Mouse (Mus musculus) liver, embryonic 13.5 days (tissue): ENCODE measurements around the gene Gpr141. TPM values are rescaled to one million over a fixed set of nuclear protein-coding genes. Genes with fewer than 3 reads are reported as not detected.

Experiments used
- ATAC-seq: fragments of 200-750 bp; cut with Nextera tagmentation; 2 replicates; pipeline ENCODE4 v1.8.0; 2017; ENCODE audit warnings: low read depth, mild to moderate bottlenecking, moderate number of reproducible peaks, moderate library complexity
- DNase-seq: peaks from one replicate; pipeline ENCODE4 v3.0.0; 2022
- H3K27ac ChIP-seq: fragments of 300-500 bp; sonication (generic); 2 replicates; pipeline ENCODE4 v1.5.1; 2015; ENCODE audit warnings: moderate library complexity, mild to moderate bottlenecking, inconsistent platforms
- H3K27me3 ChIP-seq: fragments of 300-500 bp; sonication (generic); 2 replicates; pipeline ENCODE4 v1.6.1; 2015; ENCODE audit warnings: mild to moderate bottlenecking, inconsistent platforms
- H3K36me3 ChIP-seq: fragments of 300-500 bp; sonication (generic); 2 replicates; pipeline ENCODE4 v1.6.1; 2015; ENCODE audit warnings: mild to moderate bottlenecking, inconsistent platforms
- H3K4me1 ChIP-seq: fragments of 300-500 bp; sonication (generic); replicated peaks from 2 replicates; pipeline ENCODE4 v1.6.1; 2015; ENCODE audit warnings: inconsistent platforms
- H3K4me2 ChIP-seq: fragments of 300-500 bp; sonication (generic); 2 replicates; pipeline ENCODE4 v1.6.1; 2015; ENCODE audit warnings: inconsistent platforms, mild to moderate bottlenecking, moderate library complexity
- H3K4me3 ChIP-seq: fragments of 300-500 bp; sonication (generic); replicated peaks from 2 replicates; pipeline ENCODE4 v1.5.1; 2015; ENCODE audit warnings: mild to moderate bottlenecking, inconsistent platforms
- H3K9ac ChIP-seq: fragments of 300-500 bp; sonication (generic); 2 replicates; pipeline ENCODE4 v1.6.1; 2015; ENCODE audit warnings: mild to moderate bottlenecking, inconsistent platforms
- H3K9me3 ChIP-seq: fragments of 300-500 bp; sonication (generic); replicated peaks from 2 replicates; pipeline ENCODE4 v1.6.1; 2016; ENCODE audit warnings: inconsistent platforms
- WGBS: fragments of 180-500 bp; shearing (Covaris S2); methylation state at CpG from one replicate; pipeline ENCODE4 v1.1.7; 2015; ENCODE audit not compliant: insufficient replicate concordance; 5-methylcytosine and 5-hydroxymethylcytosine counted together
- polyA plus RNA-seq: library from polyadenylated mRNA; unstranded; fragments of >200 nt; fragmentation: Nextera tagmentation; extraction: Ambion mirVana; gene quantifications from 2 replicates; pipeline ENCODE4 v1.2.1, GENCODE M21; 2015

Gene Gpr141
- polyA plus RNA-seq, 1 experiment from 2014 or later = 1.3 TPM

DNA sequence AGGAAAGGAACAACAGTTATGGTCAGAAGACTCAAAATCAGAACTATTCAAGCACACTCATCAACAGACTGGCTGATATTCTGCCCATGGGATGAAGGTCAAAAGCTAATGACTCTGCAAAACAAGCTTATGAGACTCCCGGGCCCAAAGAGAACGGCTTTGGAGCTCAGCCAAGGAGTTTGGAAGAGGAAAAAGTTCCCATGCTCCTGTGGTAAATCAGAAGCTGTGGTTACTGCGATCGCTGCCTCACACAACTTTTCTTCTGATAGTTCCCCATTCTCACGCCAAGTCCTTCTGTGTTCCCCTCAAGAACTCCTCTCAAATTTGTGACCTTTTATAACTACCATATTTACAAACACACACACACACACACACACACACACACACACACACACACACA, 105.1 kb downstream of the Gpr141 start:
- H3K4me3 ChIP-seq = no peak overlapping the region
- 34% methylated on average over 5 of the region's 5 CpGs for WGBS
- DNase-seq = no peak
- H3K4me1 ChIP-seq = no peaks in the 10 kb centered on the region
- no peak overlapping the region for H3K9ac ChIP-seq
- H3K27ac ChIP-seq = no peak overlapping the region
- H3K9me3 ChIP-seq = no peaks in the 10 kb centered on the region
- no peaks in the 10 kb centered on the region for H3K27me3 ChIP-seq
- ATAC-seq = no peak
- no peak overlapping the region for H3K4me2 ChIP-seq
- no peaks in the 10 kb centered on the region for H3K36me3 ChIP-seq

DNA sequence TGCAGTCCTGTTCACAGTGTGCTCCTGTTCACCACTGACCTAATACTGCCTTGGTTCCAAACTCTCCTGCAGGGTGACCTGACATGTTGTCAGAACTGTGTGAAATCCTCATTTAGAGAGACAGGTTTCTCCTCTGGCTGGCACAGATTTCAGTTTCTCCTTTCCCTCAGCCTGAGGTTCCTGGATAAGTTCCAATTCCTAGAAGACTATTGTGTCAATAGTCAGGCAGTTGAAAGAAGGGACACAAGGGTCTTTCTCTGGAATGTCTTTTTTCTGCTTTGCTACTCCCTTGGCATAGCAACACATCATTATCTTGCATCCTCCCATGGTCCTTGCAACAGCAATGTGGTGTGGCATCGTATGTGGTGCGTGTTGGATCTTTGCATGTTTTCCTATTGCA, 106.9 kb downstream of the Gpr141 start:
- no peaks in the 10 kb centered on the region for H3K4me1 ChIP-seq

DNA sequence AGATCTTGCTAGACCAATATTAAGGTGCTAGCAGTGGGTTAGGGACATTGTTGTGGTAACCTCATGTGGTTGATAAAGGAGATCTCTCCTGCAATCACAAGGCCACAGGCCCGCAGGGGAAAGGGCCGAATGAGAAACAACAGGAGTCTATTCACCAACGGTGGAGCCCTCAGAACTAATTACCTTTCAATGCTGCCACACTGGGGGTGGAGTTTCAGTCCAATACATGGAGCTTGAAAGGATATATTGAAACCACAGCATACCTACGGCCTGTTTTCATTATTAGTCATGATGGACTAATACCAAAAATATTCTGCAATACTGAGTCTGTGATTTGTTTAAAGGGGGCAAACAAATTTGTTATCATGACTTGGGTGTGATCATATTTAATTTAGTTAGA, 120.3 kb downstream of the Gpr141 start:
- H3K9me3 ChIP-seq = no peaks in the 10 kb centered on the region
- WGBS = 27% methylated on average over 4 of the region's 4 CpGs
- no peak overlapping the region for H3K4me3 ChIP-seq
- H3K27me3 ChIP-seq = no peaks in the 10 kb centered on the region
- H3K4me2 ChIP-seq = no peak overlapping the region
- DNase-seq = no peak
- ATAC-seq = no peak
- no peak overlapping the region for H3K9ac ChIP-seq
- no peaks in the 10 kb centered on the region for H3K4me1 ChIP-seq
- no peaks in the 10 kb centered on the region for H3K36me3 ChIP-seq
- no peak overlapping the region for H3K27ac ChIP-seq

More for the DNA sequence above, 106.9 kb downstream of the Gpr141 start:
- no peaks in the 10 kb centered on the region for H3K9me3 ChIP-seq
- DNase-seq (no peak), ATAC-seq (no peak)
- no peaks in the 10 kb centered on the region for H3K36me3 ChIP-seq
- no peak overlapping the region for H3K27ac ChIP-seq
- no peak overlapping the region for H3K9ac ChIP-seq
- 64% methylated on average over 2 of the region's 2 CpGs for WGBS
- no peak overlapping the region for H3K4me3 ChIP-seq
- no peaks in the 10 kb centered on the region for H3K27me3 ChIP-seq
- no peak overlapping the region for H3K4me2 ChIP-seq

DNA sequence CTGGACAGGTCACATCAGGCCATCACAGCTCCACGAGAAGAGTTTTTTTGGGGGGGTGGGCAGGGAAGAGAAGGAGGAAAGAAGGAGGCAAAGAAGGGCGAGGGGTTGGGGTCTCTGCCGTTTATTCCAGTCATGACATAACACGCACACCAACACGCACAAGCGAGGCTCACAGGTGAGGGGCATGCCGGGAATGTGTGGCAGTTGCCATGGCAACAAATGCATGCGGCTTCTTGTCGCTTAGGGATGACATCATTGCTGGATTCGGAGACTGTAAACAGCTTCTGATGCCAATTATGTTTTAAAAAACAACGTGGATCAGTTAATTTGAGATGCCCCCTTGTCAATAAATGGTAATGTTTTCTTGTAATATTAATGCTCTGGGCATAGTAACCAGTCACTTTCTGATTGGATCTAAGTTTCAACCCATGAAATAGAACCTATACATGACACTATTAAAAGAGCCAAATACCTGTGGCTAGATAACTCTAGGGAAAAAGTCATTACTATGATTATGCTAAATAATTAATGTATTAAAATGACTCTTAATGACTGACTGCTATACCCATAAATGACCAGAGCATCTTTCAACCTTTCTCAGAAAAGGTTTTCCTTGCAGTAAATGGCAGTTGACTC, 122.5 kb downstream of the Gpr141 start:
- DNase-seq = no peak
- Histone ChIP-seq H3K27ac (no peak overlapping the region), H3K4me1 (no peaks in the 10 kb centered on the region), H3K27me3 (no peaks in the 10 kb centered on the region), H3K36me3 (no peaks in the 10 kb centered on the region), H3K9me3 (no peaks in the 10 kb centered on the region), H3K4me2 (no peak overlapping the region), H3K4me3 (no peak overlapping the region), H3K9ac (no peak overlapping the region)
- 64% methylated on average over 11 of the region's 11 CpGs for WGBS
- ATAC-seq = no peak

DNA sequence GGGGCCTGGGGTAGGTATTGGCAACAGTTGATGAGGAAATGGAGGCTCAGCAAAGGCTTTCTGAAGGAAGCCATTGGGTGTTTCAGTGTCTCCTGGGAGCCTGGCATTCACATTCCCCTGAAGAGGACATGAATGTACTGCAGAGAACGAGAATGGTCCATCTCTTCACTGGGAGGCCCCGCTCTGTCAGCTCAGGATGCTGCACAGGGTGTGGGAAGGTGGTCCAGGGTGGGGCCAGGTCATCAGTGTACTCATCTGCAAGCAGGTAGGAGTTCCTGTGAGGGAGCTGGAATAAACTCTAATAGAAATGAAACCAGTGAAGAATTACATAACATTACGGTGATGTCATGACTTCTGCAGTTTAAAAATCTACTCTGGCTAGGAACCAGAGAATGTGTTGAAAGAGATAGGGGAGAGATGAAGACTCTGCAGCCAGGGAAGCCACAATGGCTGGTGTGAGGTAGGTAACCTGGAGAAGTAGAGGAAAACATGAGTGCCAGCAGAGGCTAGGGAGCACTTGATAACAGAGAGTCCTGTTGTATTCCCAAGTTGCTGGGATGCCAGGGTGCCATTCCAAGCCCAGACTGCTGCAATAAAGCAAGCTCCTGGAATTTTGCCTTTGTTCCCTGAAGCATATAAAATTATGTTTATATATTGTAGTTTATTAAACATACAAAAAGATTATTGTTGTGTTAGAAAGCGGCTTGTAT, 123.2 kb downstream of the Gpr141 start:
- H3K4me1 ChIP-seq = no peaks in the 10 kb centered on the region
- WGBS = 69% methylated on average over 4 of the region's 4 CpGs
- ATAC-seq = no peak
- no peaks in the 10 kb centered on the region for H3K36me3 ChIP-seq
- DNase-seq = no peak
- no peak overlapping the region for H3K27ac ChIP-seq
- H3K27me3 ChIP-seq = no peaks in the 10 kb centered on the region
- no peak overlapping the region for H3K4me2 ChIP-seq
- no peak overlapping the region for H3K9ac ChIP-seq
- H3K9me3 ChIP-seq = no peaks in the 10 kb centered on the region
- no peak overlapping the region for H3K4me3 ChIP-seq

Other genes with a start within 250 kb of the Gpr141 start
- 21.5 and 24.8 TPM in 2 replicates for gene Epdr1, start 204.3 kb downstream of the Gpr141 start, polyA plus RNA-seq
- gene Sfrp4, start 201.2 kb downstream of the Gpr141 start, polyA plus RNA-seq = 0.59 and 0.81 TPM in 2 replicates
- gene Nme8, start 126.5 kb downstream of the Gpr141 start, polyA plus RNA-seq = not detected in 2 replicates